ENCODE assay signal across 26 mouse cellular contexts in genomic region chr5:99234275-99234674, GRCm38 (mm10).
DNase-seq lines count a peak whose midpoint lies in the region; ATAC-seq and TF ChIP-seq lines count a peak whose summit lies in the region.
"Had no signal": no experiment of that assay in that cellular context is flagged by ENCODE, and none has a peak within 500 bp of the region (broad histone marks: within the 10 kb centered on the region; RNA-seq: fewer than 3 reads in every experiment).

No protein-coding gene starts in this region.

- no peaks in the 10 kb centered on the region for H3K9me3 ChIP-seq in heart, embryonic 15.5 days (replicated peaks)
- H3K9me3 ChIP-seq: embryonic facial prominence, embryonic 10.5 days; embryonic facial prominence, embryonic 13.5 days; forebrain, embryonic 12.5 days; forebrain, embryonic 15.5 days; heart, embryonic 12.5 days had no signal

- no peak for TF ChIP-seq CTCF in kidney, adult 2 months (conservative IDR thresholded peaks at IDR 0.05; ENCODE audit: insufficient read depth, insufficient read length, low read depth, low read length)

- H3K4me1 ChIP-seq in heart, embryonic 15.5 days (replicated peaks) = peaks cover 29% of the 10 kb centered on the region
- no peaks in the 10 kb centered on the region for H3K4me1 ChIP-seq in kidney, adult 2 months (ENCODE audit: control insufficient read depth, insufficient read depth, low read length)
- peaks cover 7% of the 10 kb centered on the region; the same call in 1 of the 2 replicates for H3K4me1 ChIP-seq in brown adipose tissue, adult 24 weeks (ENCODE audit: control insufficient read depth, insufficient read depth, insufficient read length, low read length)
- H3K4me1 ChIP-seq: embryonic facial prominence, embryonic 10.5 days; embryonic facial prominence, embryonic 13.5 days; forebrain, embryonic 12.5 days had no signal

- peak overlapping the region; percentile 33; the same call in 1 of the 2 replicates for H3K27ac ChIP-seq in heart, embryonic 15.5 days
- no peak overlapping the region for H3K27ac ChIP-seq in kidney, adult 2 months (ENCODE audit: insufficient read depth, low read depth, low read length)
- H3K27ac ChIP-seq in brown adipose tissue, adult 24 weeks (replicated peaks; ENCODE audit: low read depth, low read length) = peak overlapping the region; percentile 53; the same call in 1 of the 2 replicates
- H3K27ac ChIP-seq: embryonic facial prominence, embryonic 10.5 days; embryonic facial prominence, embryonic 13.5 days; forebrain, embryonic 12.5 days; forebrain, embryonic 15.5 days; hindbrain, embryonic 14.5 days; hindbrain, postnatal 0 days had no signal

- H3K4me2 ChIP-seq in heart, embryonic 15.5 days = no peak overlapping the region
- H3K4me2 ChIP-seq: embryonic facial prominence, embryonic 13.5 days; forebrain, embryonic 12.5 days; forebrain, embryonic 15.5 days; heart, embryonic 12.5 days; hindbrain, embryonic 14.5 days had no signal

- no peaks in the 10 kb centered on the region for H3K27me3 ChIP-seq in heart, embryonic 15.5 days
- no peaks in the 10 kb centered on the region for H3K27me3 ChIP-seq in kidney, adult 2 months (replicated peaks; ENCODE audit: control insufficient read depth, insufficient read depth, low read length)
- H3K27me3 ChIP-seq: embryonic facial prominence, embryonic 13.5 days; forebrain, embryonic 12.5 days; forebrain, embryonic 15.5 days; heart, embryonic 12.5 days had no signal

- no peak for TF ChIP-seq POLR2A in kidney, adult 2 months (IDR thresholded peaks at IDR 0.05; ENCODE audit: low read depth, low read length)

- DNase-seq in adrenal gland, postnatal 10 days = peak; percentile 13
- no peak for DNase-seq in adrenal gland, adult 18-20 months (ENCODE audit: low spot score in 2 of 2)
- no peak for DNase-seq in heart, adult 9 months (ENCODE audit: low spot score in 2 of 2)
- DNase-seq in kidney, adult 2 months = peak; percentile 24
- no peak for DNase-seq in kidney, postnatal 4 days
- DNase-seq: adrenal gland, postnatal 14 days; cerebellum, adult 11-12 months; cerebellum, adult 8-10 months; cerebellum, postnatal 10 days; cerebellum, postnatal 36 days; embryo, embryonic 11 days; gastrocnemius, postnatal 25 days; heart, postnatal 36 days had no signal

- H3K9ac ChIP-seq in heart, embryonic 15.5 days = no peak overlapping the region
- H3K9ac ChIP-seq: embryonic facial prominence, embryonic 13.5 days; forebrain, embryonic 12.5 days; forebrain, embryonic 15.5 days; heart, embryonic 12.5 days; hindbrain, embryonic 14.5 days had no signal

- peaks cover 58% of the 10 kb centered on the region for H3K36me3 ChIP-seq in heart, embryonic 15.5 days
- H3K36me3 ChIP-seq in kidney, adult 2 months (ENCODE audit: control insufficient read depth, insufficient read depth, low read length) = no peaks in the 10 kb centered on the region; the same call in 1 of the 2 replicates

- ATAC-seq in heart, embryonic 15.5 days (replicated peaks; ENCODE audit: insufficient number of reproducible peaks, insufficient read depth, low FRiP score, low read depth) = no peak
- ATAC-seq: activated CD4-positive, CD25-positive, alpha-beta regulatory T cell, adult 4 months; forebrain, embryonic 15.5 days; hindbrain, postnatal 0 days; inflammation-experienced regulatory T-cells, adult 6 months; intestine, embryonic 16.5 days had no signal

- WGBS in heart, embryonic 15.5 days = 82% methylated on average over 17 of the region's 17 CpGs
- WGBS in kidney, adult 2 months = 72% methylated on average over 17 of the region's 17 CpGs

- no peak overlapping the region for H3K4me3 ChIP-seq in heart, embryonic 15.5 days
- H3K4me3 ChIP-seq in kidney, adult 2 months (ENCODE audit: insufficient read depth, low read depth, low read length) = no peak overlapping the region
- H3K4me3 ChIP-seq in brown adipose tissue, adult 24 weeks (ENCODE audit: insufficient read depth, low read depth, low read length) = no peak overlapping the region
- H3K4me3 ChIP-seq: embryonic facial prominence, embryonic 10.5 days; embryonic facial prominence, embryonic 13.5 days; erythroblast, embryonic 14.5 days; forebrain, embryonic 12.5 days; forebrain, embryonic 15.5 days; heart, embryonic 12.5 days had no signal

Comparison
In these comparisons a context has a peak if more than half of its experiments do, and no peak if none do; other contexts are left out.
1. DNase-seq: peak in adrenal gland, postnatal 10 days (single experiment) and kidney, adult 2 months (single experiment); none in adrenal gland, adult 18-20 months (0 of 2), heart, adult 9 months (0 of 2) and kidney, postnatal 4 days (0 of 2).